Mouse (Mus musculus) cerebellum, adult 2 months (tissue): ENCODE data around the gene Pde11a.

Experiments used
- CTCF ChIP-seq: fragments of 200-500 bp; IDR thresholded peaks from 2 replicates; pipeline ENCODE4 v1.5.1; 2011; ENCODE audit warnings: low read depth, mild to moderate bottlenecking, control low read depth, low read length, moderate library complexity, borderline replicate concordance; ENCODE audit not compliant: insufficient read depth
- POLR2A ChIP-seq: fragments of 200-500 bp; IDR thresholded peaks from 2 replicates; pipeline ENCODE4 v1.6.1; 2011; ENCODE audit warnings: low read length, control low read depth, borderline replicate concordance; ENCODE audit not compliant: insufficient read depth

DNA sequence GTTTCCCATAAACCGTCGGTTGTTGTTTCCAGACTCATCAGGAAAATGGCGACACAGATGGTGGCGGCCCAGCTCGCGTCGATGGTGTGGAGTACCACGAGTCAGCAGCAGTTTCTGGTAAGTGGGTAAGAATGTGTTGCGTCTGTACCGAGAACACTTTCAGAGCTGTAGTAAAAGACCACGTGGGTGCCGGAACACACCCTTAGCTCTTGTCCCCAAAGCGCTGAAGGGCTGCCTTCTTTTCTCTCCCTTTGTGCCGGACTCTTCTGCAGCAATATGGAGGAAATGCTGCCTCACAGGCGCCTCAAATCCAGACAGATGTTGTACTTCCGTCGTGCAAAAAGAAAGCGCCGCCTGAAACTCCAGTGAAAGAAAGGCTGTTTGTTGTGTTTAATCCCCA is 40.1 kb upstream of the Pde11a start:
- no peak for TF ChIP-seq CTCF
- TF ChIP-seq POLR2A, result no peak
